8 mouse cellular contexts compared by ENCODE assay signal in the genomic region with DNA sequence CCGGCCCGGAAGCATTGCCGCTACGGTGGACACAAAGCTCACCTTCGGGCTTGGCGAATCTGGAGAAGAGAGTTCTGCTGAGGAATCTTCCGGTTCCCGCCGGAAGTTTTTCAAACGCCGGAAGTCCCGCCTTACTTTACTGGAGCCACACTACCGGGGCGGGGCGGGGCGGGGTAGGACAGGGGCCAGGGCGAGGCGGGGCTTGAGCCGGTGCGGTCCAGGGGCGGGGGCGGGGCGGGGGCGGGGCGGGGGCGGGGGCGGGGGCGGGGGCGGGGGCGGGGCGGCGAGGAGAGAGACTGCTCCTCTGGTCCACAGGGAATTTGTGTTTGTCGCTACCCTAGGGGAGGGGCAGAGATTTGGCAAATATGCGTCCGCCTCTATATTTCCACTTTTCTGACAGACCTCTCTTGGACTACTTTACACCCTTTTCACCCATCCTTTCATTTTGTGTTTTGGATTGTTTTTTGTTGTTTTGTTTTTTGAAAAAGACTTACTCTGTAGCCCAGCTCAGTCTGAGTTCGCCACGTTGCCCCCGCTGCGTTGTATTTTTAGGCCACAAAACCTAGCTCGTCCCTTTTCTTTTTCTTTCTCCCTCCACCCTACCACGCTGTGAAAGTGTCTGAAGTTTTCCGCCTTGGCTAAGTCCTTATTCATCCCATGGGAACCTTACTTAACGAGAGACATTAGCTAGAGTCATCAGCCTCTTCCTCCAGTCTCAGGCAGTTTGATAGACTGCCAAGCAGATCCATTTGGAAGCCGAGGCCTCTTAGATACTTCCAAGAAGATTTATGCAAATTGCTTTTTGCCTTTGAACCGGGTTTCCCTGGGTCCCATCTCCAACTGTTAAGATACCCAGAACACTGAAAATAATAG. TPM values are rescaled to one million over a fixed set of nuclear protein-coding genes. Genes with fewer than 3 reads are reported as not detected.
DNase-seq lines count a peak whose midpoint lies in the region; ATAC-seq and TF ChIP-seq lines count a peak whose summit lies in the region.

Gene Srbd1, minus strand, starts transcription at position 97 of the 873 bp plus-strand sequence.

- peak within 1 kb of the TSS; percentile 77 for H3K9ac ChIP-seq in embryonic facial prominence, embryonic 12.5 days
- peak within 1 kb of the TSS; percentile 69 for H3K9ac ChIP-seq in heart, adult 2 months (ENCODE audit: low read depth, low read length)
- H3K9ac ChIP-seq in limb, embryonic 14.5 days (ENCODE audit: low read depth, low read length, severe bottlenecking) = peak within 1 kb of the TSS; percentile 69
- H3K9ac ChIP-seq in midbrain, embryonic 16.5 days (ENCODE audit: low read depth, low read length) = peak within 1 kb of the TSS; percentile 68

- no peaks in the 10 kb centered on the region for H3K9me3 ChIP-seq in embryonic facial prominence, embryonic 12.5 days
- no peaks in the 10 kb centered on the region for H3K9me3 ChIP-seq in limb, embryonic 14.5 days (ENCODE audit: control insufficient read depth, low read length)
- no peaks in the 10 kb centered on the region for H3K9me3 ChIP-seq in midbrain, embryonic 16.5 days (replicated peaks; ENCODE audit: control insufficient read depth, low read length, poor library complexity, severe bottlenecking)

- DNase-seq in 416B (ENCODE audit: low read depth) = peak; percentile 90
- peak; percentile 93 to 94 for DNase-seq in adrenal gland, postnatal 36 days
- peak; percentile 91 to 95 for DNase-seq in heart, adult 2 months
- peak; percentile 96 for DNase-seq in kidney, adult 2 months
- peak; percentile 95 for DNase-seq in limb, embryonic 14.5 days (ENCODE audit: low spot score)
- DNase-seq in spleen, postnatal 10 days (ENCODE audit: low spot score in 2 of 2) = peak; percentile 85 to 95

- peak; percentile 60; the same call in 1 of the 2 replicates for TF ChIP-seq POLR2A in heart, adult 2 months (IDR thresholded peaks at IDR 0.05; ENCODE audit: insufficient read depth, low read depth, low read length)
- no peak for TF ChIP-seq POLR2A in kidney, adult 2 months (IDR thresholded peaks at IDR 0.05; ENCODE audit: low read depth, low read length)
- 0 out of 2 replicates have a peak, but pooled peaks have one; percentile 27 for TF ChIP-seq POLR2A in limb, embryonic 14.5 days (IDR thresholded peaks at IDR 0.05; ENCODE audit: borderline replicate concordance, extremely low read depth, insufficient read depth, insufficient read length)

- 3% methylated on average over 37 of the region's 45 CpGs for WGBS in embryonic facial prominence, embryonic 12.5 days
- WGBS in heart, adult 2 months = under 1% methylated on average over 39 of the region's 45 CpGs
- 1% methylated on average over 34 of the region's 45 CpGs for WGBS in kidney, adult 2 months
- WGBS in limb, embryonic 14.5 days = 3% methylated on average over 32 of the region's 45 CpGs
- WGBS in midbrain, embryonic 16.5 days = under 1% methylated on average over 31 of the region's 45 CpGs

- peaks cover 9% of the 10 kb centered on the region for H3K4me1 ChIP-seq in embryonic facial prominence, embryonic 12.5 days
- H3K4me1 ChIP-seq in heart, adult 2 months (ENCODE audit: control insufficient read depth, insufficient read depth, low read length) = peaks cover 1% of the 10 kb centered on the region; the same call in 1 of the 2 replicates
- H3K4me1 ChIP-seq in kidney, adult 2 months (ENCODE audit: control insufficient read depth, insufficient read depth, low read length) = peaks cover 9% of the 10 kb centered on the region; the same call in 1 of the 2 replicates
- H3K4me1 ChIP-seq in limb, embryonic 14.5 days (ENCODE audit: control insufficient read depth, insufficient read depth, low read length) = peaks cover 11% of the 10 kb centered on the region
- peaks cover 8% of the 10 kb centered on the region for H3K4me1 ChIP-seq in midbrain, embryonic 16.5 days (ENCODE audit: control insufficient read depth, insufficient read depth, low read length)

- peaks cover 5% of the 10 kb centered on the region; the same call in 1 of the 2 replicates for H3K36me3 ChIP-seq in embryonic facial prominence, embryonic 12.5 days
- peaks cover 3% of the 10 kb centered on the region; the same call in 1 of the 2 replicates for H3K36me3 ChIP-seq in heart, adult 2 months (ENCODE audit: control insufficient read depth, insufficient read depth, low read length)
- H3K36me3 ChIP-seq in kidney, adult 2 months (ENCODE audit: control insufficient read depth, insufficient read depth, low read length) = no peaks in the 10 kb centered on the region; the same call in 1 of the 2 replicates
- no peaks in the 10 kb centered on the region; the same call in 1 of the 2 replicates for H3K36me3 ChIP-seq in limb, embryonic 14.5 days (ENCODE audit: control insufficient read depth, insufficient read depth, low read length)
- H3K36me3 ChIP-seq in midbrain, embryonic 16.5 days (ENCODE audit: control insufficient read depth, insufficient read depth, low read length) = no peaks in the 10 kb centered on the region; the same call in 1 of the 2 replicates

- TF ChIP-seq CTCF in heart, adult 2 months (IDR thresholded peaks at IDR 0.05) = no peak
- no peak for TF ChIP-seq CTCF in kidney, adult 2 months (conservative IDR thresholded peaks at IDR 0.05; ENCODE audit: insufficient read depth, insufficient read length, low read depth, low read length)

- intact Hi-C loops in heart, adult 2 months (cut with DNase I) = loop anchor here (10.0 kb wide), 2 partner anchors 1139 to 1919 kb away; partner anchors contain the start of genes Fbxo11 and Ttc7

- no peak within 1 kb of the TSS; the same call in 1 of the 2 replicates for H3K27ac ChIP-seq in embryonic facial prominence, embryonic 12.5 days
- peak within 1 kb of the TSS; percentile 88 for H3K27ac ChIP-seq in heart, adult 2 months
- H3K27ac ChIP-seq in kidney, adult 2 months (ENCODE audit: insufficient read depth, low read depth, low read length) = peak within 1 kb of the TSS; percentile 95
- H3K27ac ChIP-seq in limb, embryonic 14.5 days (replicated peaks; ENCODE audit: low read depth, low read length) = no peak within 1 kb of the TSS; the same call in 1 of the 2 replicates
- peak within 1 kb of the TSS; percentile 59 for H3K27ac ChIP-seq in midbrain, embryonic 16.5 days (ENCODE audit: low read length)

- peak; percentile 87 for ATAC-seq in embryonic facial prominence, embryonic 12.5 days (ENCODE audit: insufficient number of reproducible peaks, insufficient read depth, low FRiP score, low TSS enrichment)
- peak; percentile 96 for ATAC-seq in limb, embryonic 14.5 days (ENCODE audit: low FRiP score, low read depth)
- peak; percentile 94 for ATAC-seq in midbrain, embryonic 16.5 days

- no peak for TF ChIP-seq EP300 in heart, adult 2 months (IDR thresholded peaks at IDR 0.05; ENCODE audit: insufficient read depth, low read depth, low read length)

- peak within 1 kb of the TSS; percentile 82 for H3K4me3 ChIP-seq in embryonic facial prominence, embryonic 12.5 days
- peak within 1 kb of the TSS; percentile 84 for H3K4me3 ChIP-seq in heart, adult 2 months
- peak within 1 kb of the TSS; percentile 75 for H3K4me3 ChIP-seq in kidney, adult 2 months (ENCODE audit: insufficient read depth, low read depth, low read length)
- H3K4me3 ChIP-seq in limb, embryonic 14.5 days (replicated peaks; ENCODE audit: low read length) = peak within 1 kb of the TSS; percentile 70
- H3K4me3 ChIP-seq in midbrain, embryonic 16.5 days (ENCODE audit: low read depth, low read length) = peak within 1 kb of the TSS; percentile 50

- no peaks in the 10 kb centered on the region for H3K27me3 ChIP-seq in embryonic facial prominence, embryonic 12.5 days
- no peaks in the 10 kb centered on the region for H3K27me3 ChIP-seq in heart, adult 2 months (ENCODE audit: control insufficient read depth, insufficient read depth, low read length)
- no peaks in the 10 kb centered on the region for H3K27me3 ChIP-seq in kidney, adult 2 months (replicated peaks; ENCODE audit: control insufficient read depth, insufficient read depth, low read length)
- no peaks in the 10 kb centered on the region for H3K27me3 ChIP-seq in limb, embryonic 14.5 days (ENCODE audit: control insufficient read depth, insufficient read depth, low read length)
- no peaks in the 10 kb centered on the region for H3K27me3 ChIP-seq in midbrain, embryonic 16.5 days (ENCODE audit: control insufficient read depth, insufficient read depth, low read depth, low read length)

- H3K79me2 ChIP-seq in heart, adult 2 months (replicated peaks; ENCODE audit: control insufficient read depth, insufficient read depth, low read length) = no peaks in the 10 kb centered on the region

- peak within 1 kb of the TSS; percentile 92 for H3K4me2 ChIP-seq in embryonic facial prominence, embryonic 12.5 days (replicated peaks)
- peak within 1 kb of the TSS; percentile 89 for H3K4me2 ChIP-seq in limb, embryonic 14.5 days (replicated peaks; ENCODE audit: low read depth, low read length, severe bottlenecking)
- peak within 1 kb of the TSS; percentile 96 for H3K4me2 ChIP-seq in midbrain, embryonic 16.5 days (ENCODE audit: low read length)

RNA-seq across cellular contexts. Expression of gene Srbd1, which starts in this region (rescaled TPM):
- total RNA-seq in adrenal gland, postnatal 36 days (2021) = 10 to 100 TPM; 18.8 to 20.6 TPM
- 19.9 and 24.2 TPM in 2 replicates for polyA plus RNA-seq in embryonic facial prominence, embryonic 12.5 days (2016; fragmentation: Nextera tagmentation; extraction: Ambion mirVana)
- total RNA-seq in heart, adult 2 months (2021) = 10 to 100 TPM; 12.2 to 12.3 TPM
- polyA plus RNA-seq in heart, adult 2 months (2012; rRNA removed) = 2.7 and 4.1 TPM in 2 replicates
- polyA plus RNA-seq in kidney, adult 2 months (2012; rRNA removed) = 2.3 and 3.6 TPM in 2 replicates
- polyA plus RNA-seq in limb, embryonic 14.5 days (2012; rRNA removed) = 8.5 and 10.2 TPM in 2 replicates
- polyA plus RNA-seq in limb, embryonic 14.5 days (2014; fragmentation: Nextera tagmentation; extraction: Ambion mirVana) = 8.1 and 8.3 TPM in 2 replicates
- 15.5 and 15.7 TPM in 2 replicates for polyA plus RNA-seq in midbrain, embryonic 16.5 days (2015; fragmentation: Nextera tagmentation; extraction: Ambion mirVana)

Comparison
In these comparisons a context has a peak if more than half of its experiments do, and no peak if none do; other contexts are left out.
1. H3K27ac ChIP-seq: peak in heart, adult 2 months (single experiment), kidney, adult 2 months (single experiment) and midbrain, embryonic 16.5 days (single experiment); none in embryonic facial prominence, embryonic 12.5 days (single experiment) and limb, embryonic 14.5 days (single experiment).
2. Peak in every context shown above with its lines, with median percentiles within 50 percentile points of each other: DNase-seq, ATAC-seq, H3K4me2 ChIP-seq, H3K4me3 ChIP-seq and H3K9ac ChIP-seq.